Mouse (Mus musculus): ENCODE measurements around the gene Tnk1. TPM values are rescaled to one million over a fixed set of nuclear protein-coding genes. Genes with fewer than 3 reads are reported as not detected.

Tnk1 gene
- polyA plus RNA-seq, 1 experiment from 2014 or later = 0.15 TPM

GRCm38 (mm10) chr11:69877878-69878277 is 19.3 kb upstream of the Tnk1 start, which contains the start of gene Tmem95:
TSS of gene Tmem95 (minus strand) at chr11:69878018.
- Histone ChIP-seq H3K4me1 (ENCODE audit: control insufficient read depth in 2 of 2, insufficient read depth in 2 of 2, low read length in 2 of 2) (peaks cover 19 to 32% of the 10 kb centered on the region in 2 experiments), H3K4me2 (ENCODE audit: low read length) (peak within 1 kb of the TSS; percentile 86), H3K9me3 (ENCODE audit: control insufficient read depth, low read length) (no peaks in the 10 kb centered on the region), H3K9ac (ENCODE audit: low read length) (peak within 1 kb of the TSS; percentile 31; the same call in 1 of the 2 replicates), H3K4me3 (ENCODE audit: control insufficient read depth in 1 of 2, insufficient read depth in 1 of 2, low read depth in 1 of 2, low read length in 2 of 2) (no peak within 1 kb of the TSS), H3K27ac (replicated peaks in 1 of 2; ENCODE audit: control insufficient read depth in 1 of 2, insufficient read depth in 1 of 2, low read depth in 2 of 2, low read length in 2 of 2) (peak within 1 kb of the TSS in 1 of 2 experiments; percentile 73; a peak in 2 of 4 replicates), H3K36me3 (ENCODE audit: control insufficient read depth, insufficient read depth, low read length) (no peaks in the 10 kb centered on the region), H3K27me3 (ENCODE audit: control insufficient read depth, insufficient read depth, low read length) (no peaks in the 10 kb centered on the region)
- no peak for ATAC-seq (ENCODE audit: insufficient number of reproducible peaks, insufficient read depth, low FRiP score, low read depth)
- WGBS = 86% methylated on average over 11 of the region's 11 CpGs

DNA sequence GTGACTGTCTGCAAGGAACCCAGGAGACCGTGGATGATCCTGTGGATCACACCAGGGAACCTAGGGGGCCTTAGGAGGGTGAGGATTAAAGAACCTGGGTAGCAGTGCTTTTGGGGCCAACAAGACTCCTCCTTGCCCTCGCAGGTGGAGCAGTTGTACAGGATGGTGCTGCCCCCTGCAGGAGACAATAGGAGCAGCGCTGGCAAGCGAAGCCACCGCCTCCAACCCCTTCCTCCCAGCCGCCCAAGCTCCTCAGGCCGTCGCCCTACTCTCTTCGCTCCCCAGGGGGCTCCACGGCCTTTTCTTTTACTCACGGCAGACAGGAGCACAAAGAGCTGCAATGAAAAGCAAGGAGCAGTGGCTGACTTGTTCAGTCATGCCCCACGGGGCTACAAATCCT is 18.3 kb upstream of the Tnk1 start:
- no peaks in the 10 kb centered on the region for H3K36me3 ChIP-seq (ENCODE audit: control insufficient read depth, insufficient read depth, low read length)
- H3K9ac ChIP-seq (ENCODE audit: low read length) = peak overlapping the region; percentile 31; the same call in 1 of the 2 replicates
- WGBS = 3% methylated on average over 11 of the region's 12 CpGs
- H3K4me1 ChIP-seq (ENCODE audit: control insufficient read depth in 2 of 2, insufficient read depth in 2 of 2, low read length in 2 of 2) = peaks cover 19 to 31% of the 10 kb centered on the region in 2 experiments
- no peaks in the 10 kb centered on the region for H3K9me3 ChIP-seq (ENCODE audit: control insufficient read depth, low read length)
- peak overlapping the region; percentile 62 to 73 for H3K27ac ChIP-seq (replicated peaks in 1 of 2; ENCODE audit: control insufficient read depth in 1 of 2, insufficient read depth in 1 of 2, low read depth in 2 of 2, low read length in 2 of 2)
- ATAC-seq (ENCODE audit: insufficient number of reproducible peaks, insufficient read depth, low FRiP score, low read depth) = no peak; the same call in 1 of the 2 replicates
- no peaks in the 10 kb centered on the region for H3K27me3 ChIP-seq (ENCODE audit: control insufficient read depth, insufficient read depth, low read length)
- H3K4me3 ChIP-seq (ENCODE audit: control insufficient read depth in 1 of 2, insufficient read depth in 1 of 2, low read depth in 1 of 2, low read length in 2 of 2) = no peak overlapping the region
- H3K4me2 ChIP-seq (ENCODE audit: low read length) = peak overlapping the region; percentile 53

DNA sequence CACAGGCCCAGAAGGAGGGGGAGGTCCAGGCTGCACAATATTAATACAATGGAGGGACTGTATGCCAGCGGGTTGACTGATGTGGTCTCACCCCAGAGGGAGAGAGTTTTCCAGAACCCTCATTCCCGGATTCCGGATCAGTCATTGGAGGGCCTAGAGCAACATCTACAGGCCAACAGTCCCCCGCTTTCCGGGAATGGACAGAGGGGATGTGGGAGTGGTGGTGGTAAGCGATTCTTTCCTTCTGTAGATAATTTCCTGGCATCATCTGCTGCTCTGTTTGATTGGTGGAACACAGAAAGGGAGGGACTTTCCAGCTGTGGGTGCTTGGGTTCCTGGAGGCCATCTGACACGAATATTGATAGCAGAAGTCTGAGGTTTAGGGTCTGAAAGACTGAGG is 17.7 kb upstream of the Tnk1 start:
- Histone ChIP-seq H3K36me3 (ENCODE audit: control insufficient read depth, insufficient read depth, low read length) (no peaks in the 10 kb centered on the region), H3K9ac (ENCODE audit: low read length) (0 out of 2 replicates have a peak overlapping the region, but pooled peaks have one; percentile 4), H3K27me3 (ENCODE audit: control insufficient read depth, insufficient read depth, low read length) (no peaks in the 10 kb centered on the region), H3K4me3 (ENCODE audit: control insufficient read depth in 1 of 2, insufficient read depth in 1 of 2, low read depth in 1 of 2, low read length in 2 of 2) (no peak overlapping the region), H3K4me2 (ENCODE audit: low read length) (peak overlapping the region; percentile 53), H3K9me3 (ENCODE audit: control insufficient read depth, low read length) (no peaks in the 10 kb centered on the region), H3K4me1 (ENCODE audit: control insufficient read depth in 2 of 2, insufficient read depth in 2 of 2, low read length in 2 of 2) (peaks cover 12 to 27% of the 10 kb centered on the region in 2 experiments), H3K27ac (replicated peaks in 1 of 2; ENCODE audit: control insufficient read depth in 1 of 2, insufficient read depth in 1 of 2, low read depth in 2 of 2, low read length in 2 of 2) (peak overlapping the region; percentile 62 to 73)
- whole genome bisulfite sequencing = 44% methylated on average over 7 of the region's 7 CpGs
- peak; percentile 18; the same call in 1 of the 2 replicates for ATAC-seq (ENCODE audit: insufficient number of reproducible peaks, insufficient read depth, low FRiP score, low read depth)

DNA sequence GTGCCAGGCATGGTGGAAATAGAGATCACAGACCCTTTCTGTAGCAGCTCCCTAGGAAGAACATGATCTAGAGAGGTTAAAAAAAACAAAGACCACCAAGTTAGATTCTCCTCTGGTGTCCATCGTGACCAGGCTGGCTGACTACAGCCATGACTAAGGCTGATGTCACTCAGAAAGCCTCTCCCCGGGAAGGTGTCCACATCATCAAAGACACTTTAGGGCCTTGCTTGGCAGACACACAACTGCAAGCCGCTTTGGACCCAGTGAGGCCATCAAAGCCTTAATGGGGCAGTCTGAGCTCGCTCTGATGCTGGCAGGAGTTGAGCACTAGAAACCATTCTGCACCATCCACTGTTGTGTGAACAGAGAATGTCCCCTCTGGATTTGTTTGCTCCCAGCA is 13.9 kb upstream of the Tnk1 start:
- 79% methylated on average over 4 of the region's 4 CpGs for WGBS
- Histone ChIP-seq H3K4me3 (ENCODE audit: control insufficient read depth in 1 of 2, insufficient read depth in 1 of 2, low read depth in 1 of 2, low read length in 2 of 2) (no peak overlapping the region), H3K9me3 (ENCODE audit: control insufficient read depth, low read length) (no peaks in the 10 kb centered on the region), H3K27ac (replicated peaks in 1 of 2; ENCODE audit: control insufficient read depth in 1 of 2, insufficient read depth in 1 of 2, low read depth in 2 of 2, low read length in 2 of 2) (no peak overlapping the region), H3K4me1 (ENCODE audit: control insufficient read depth in 2 of 2, insufficient read depth in 2 of 2, low read length in 2 of 2) (peaks cover 3 to 9% of the 10 kb centered on the region in 2 experiments; a peak in 3 of 4 replicates), H3K36me3 (ENCODE audit: control insufficient read depth, insufficient read depth, low read length) (no peaks in the 10 kb centered on the region), H3K9ac (ENCODE audit: low read length) (no peak overlapping the region), H3K4me2 (ENCODE audit: low read length) (no peak overlapping the region), H3K27me3 (ENCODE audit: control insufficient read depth, insufficient read depth, low read length) (no peaks in the 10 kb centered on the region)
- ATAC-seq (ENCODE audit: insufficient number of reproducible peaks, insufficient read depth, low FRiP score, low read depth) = no peak

GRCm38 (mm10) chr11:69871822-69872221 is 13.3 kb upstream of the Tnk1 start:
- no peaks in the 10 kb centered on the region for H3K27me3 ChIP-seq (ENCODE audit: control insufficient read depth, insufficient read depth, low read length)
- H3K4me2 ChIP-seq (ENCODE audit: low read length) = no peak overlapping the region
- no peak overlapping the region for H3K27ac ChIP-seq (replicated peaks in 1 of 2; ENCODE audit: control insufficient read depth in 1 of 2, insufficient read depth in 1 of 2, low read depth in 2 of 2, low read length in 2 of 2)
- no peaks in the 10 kb centered on the region for H3K36me3 ChIP-seq (ENCODE audit: control insufficient read depth, insufficient read depth, low read length)
- WGBS = 76% methylated on average over 7 of the region's 7 CpGs
- peaks cover 3 to 5% of the 10 kb centered on the region in 2 experiments; a peak in 3 of 4 replicates for H3K4me1 ChIP-seq (ENCODE audit: control insufficient read depth in 2 of 2, insufficient read depth in 2 of 2, low read length in 2 of 2)
- no peaks in the 10 kb centered on the region for H3K9me3 ChIP-seq (ENCODE audit: control insufficient read depth, low read length)
- ATAC-seq (ENCODE audit: insufficient number of reproducible peaks, insufficient read depth, low FRiP score, low read depth) = no peak
- no peak overlapping the region for H3K9ac ChIP-seq (ENCODE audit: low read length)
- H3K4me3 ChIP-seq (ENCODE audit: control insufficient read depth in 1 of 2, insufficient read depth in 1 of 2, low read depth in 1 of 2, low read length in 2 of 2) = no peak overlapping the region

DNA sequence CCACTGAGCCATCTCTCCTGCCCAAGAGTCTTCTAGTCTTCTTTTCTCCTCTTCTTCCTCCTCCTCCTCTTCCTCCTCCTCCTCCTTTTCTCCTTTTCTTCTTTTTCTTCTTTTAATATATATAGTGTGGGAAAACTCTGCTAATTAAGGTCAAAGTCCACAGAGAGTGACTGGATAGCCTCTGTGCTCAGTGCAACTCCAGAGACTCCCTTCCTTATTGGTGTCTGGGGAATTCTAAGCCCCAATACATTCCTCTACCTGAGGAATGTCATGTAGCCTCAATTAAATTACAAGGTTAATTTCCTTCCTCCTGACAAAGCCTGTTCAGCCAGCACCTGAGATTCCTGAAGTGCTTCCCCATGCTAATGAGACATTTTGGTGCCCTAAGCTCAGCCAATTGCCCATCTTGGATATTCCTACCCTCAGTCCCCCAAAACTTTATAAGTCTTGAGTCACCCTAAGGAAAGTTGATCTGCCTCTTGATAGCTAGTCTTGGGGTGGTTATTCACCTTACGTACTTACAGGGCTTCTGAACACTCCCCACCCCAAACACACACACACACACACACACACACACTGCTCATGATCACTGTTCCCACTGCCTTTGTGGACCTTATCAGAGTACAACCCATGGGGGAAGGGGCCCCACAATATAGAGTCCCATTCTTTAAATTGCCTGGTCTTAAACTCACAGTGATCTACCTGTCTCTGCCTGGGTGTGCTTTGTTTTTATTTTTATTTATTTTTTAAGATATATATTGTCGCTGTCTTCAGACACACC is 11.9 kb upstream of the Tnk1 start:
- Histone ChIP-seq H3K9me3 (ENCODE audit: control insufficient read depth, low read length) (no peaks in the 10 kb centered on the region), H3K27ac (replicated peaks in 1 of 2; ENCODE audit: control insufficient read depth in 1 of 2, insufficient read depth in 1 of 2, low read depth in 2 of 2, low read length in 2 of 2) (no peak overlapping the region), H3K4me2 (ENCODE audit: low read length) (no peak overlapping the region), H3K9ac (ENCODE audit: low read length) (no peak overlapping the region), H3K4me3 (ENCODE audit: control insufficient read depth in 1 of 2, insufficient read depth in 1 of 2, low read depth in 1 of 2, low read length in 2 of 2) (no peak overlapping the region), H3K4me1 (ENCODE audit: control insufficient read depth in 2 of 2, insufficient read depth in 2 of 2, low read length in 2 of 2) (peaks cover 0 to 2% of the 10 kb centered on the region in 2 experiments; a peak in 1 of 4 replicates), H3K27me3 (ENCODE audit: control insufficient read depth, insufficient read depth, low read length) (no peaks in the 10 kb centered on the region), H3K36me3 (ENCODE audit: control insufficient read depth, insufficient read depth, low read length) (no peaks in the 10 kb centered on the region)
- no peak for ATAC-seq (ENCODE audit: insufficient number of reproducible peaks, insufficient read depth, low FRiP score, low read depth)
- 92% methylated on average over 2 of the region's 2 CpGs for WGBS

- Histone ChIP-seq H3K4me1 (ENCODE audit: control insufficient read depth in 2 of 2, insufficient read depth in 2 of 2, low read length in 2 of 2) (peaks cover 2 to 5% of the 10 kb centered on the region in 2 experiments; a peak in 3 of 4 replicates), H3K4me3 (ENCODE audit: control insufficient read depth in 1 of 2, insufficient read depth in 1 of 2, low read depth in 1 of 2, low read length in 2 of 2) (no peak overlapping the region), H3K27ac (replicated peaks in 1 of 2; ENCODE audit: control insufficient read depth in 1 of 2, insufficient read depth in 1 of 2, low read depth in 2 of 2, low read length in 2 of 2) (no peak overlapping the region), H3K27me3 (ENCODE audit: control insufficient read depth, insufficient read depth, low read length) (no peaks in the 10 kb centered on the region), H3K9me3 (ENCODE audit: control insufficient read depth, low read length) (no peaks in the 10 kb centered on the region), H3K4me2 (ENCODE audit: low read length) (no peak overlapping the region), H3K9ac (ENCODE audit: low read length) (no peak overlapping the region), H3K36me3 (ENCODE audit: control insufficient read depth, insufficient read depth, low read length) (no peaks in the 10 kb centered on the region)
- ATAC-seq (ENCODE audit: insufficient number of reproducible peaks, insufficient read depth, low FRiP score, low read depth) = no peak
- 36% methylated on average over 9 of the region's 9 CpGs for WGBS
Measured at GRCm38 (mm10) chr11:69867335-69867734, 8.8 kb upstream of the Tnk1 start.

Measured in heart, embryonic 14.5 days (tissue).